Mouse (Mus musculus) MEL (cell line): Measurements from ENCODE around the gene Fam172a.

Source experiments
- CTCF ChIP-seq, 3 experiments: IDR thresholded peaks in 2 of 3; conservative IDR thresholded peaks in 1 of 3; 2 replicates each; pipeline ENCODE4 v1.5.1; 2011 to 2012; ENCODE audit warnings: low read length in 3 of 3, low read depth in 2 of 3, mild to moderate bottlenecking in 2 of 3, improper control_type of control experiment in 1 of 3, inconsistent platforms in 1 of 3, mixed read lengths in 1 of 3, moderate library complexity in 1 of 3; ENCODE audit not compliant: control insufficient read depth in 1 of 3, insufficient read depth in 1 of 3, poor library complexity in 1 of 3, severe bottlenecking in 1 of 3
- E2F4 ChIP-seq: IDR thresholded peaks from 2 replicates; pipeline ENCODE4 v1.6.1; 2011; ENCODE audit warnings: low read depth, low read length, improper control_type of control experiment, borderline replicate concordance
- EP300 ChIP-seq, 2 experiments: IDR thresholded peaks; 2 replicates each; pipeline ENCODE4 v1.6.1; 2011; ENCODE audit warnings: improper control_type of control experiment in 2 of 2, low read length in 2 of 2, low read depth in 1 of 2, mild to moderate bottlenecking in 1 of 2
- MXI1 ChIP-seq: IDR thresholded peaks from 2 replicates; pipeline ENCODE4 v1.6.1; 2011; ENCODE audit warnings: mild to moderate bottlenecking, low read depth, low read length, improper control_type of control experiment
- NRF1 ChIP-seq: IDR thresholded peaks from 2 replicates; pipeline ENCODE4 v1.6.1; 2014; ENCODE audit warnings: low read depth, mild to moderate bottlenecking, inconsistent platforms, low read length, improper control_type of control experiment, moderate library complexity; ENCODE audit not compliant: poor library complexity, insufficient read depth, severe bottlenecking
- POLR2A ChIP-seq, 2 experiments: IDR thresholded peaks; 2 replicates each; pipeline ENCODE4 v1.6.1; 2011 to 2012; ENCODE audit warnings: low read length in 2 of 2, mild to moderate bottlenecking in 2 of 2, control low read depth in 1 of 2, improper control_type of control experiment in 1 of 2, low read depth in 1 of 2, moderate library complexity in 1 of 2; ENCODE audit not compliant: control insufficient read depth in 1 of 2, insufficient read depth in 1 of 2, poor library complexity in 1 of 2
- POLR2AphosphoS5 ChIP-seq: IDR thresholded peaks from 2 replicates; pipeline ENCODE4 v1.6.1; 2012; ENCODE audit warnings: low read depth, borderline replicate concordance, mild to moderate bottlenecking, inconsistent platforms, low read length, moderate library complexity, mixed read lengths
- TAL1 ChIP-seq: IDR thresholded peaks from 2 replicates; pipeline ENCODE4 v1.6.1; 2012; ENCODE audit warnings: mild to moderate bottlenecking, inconsistent platforms, low read length, moderate library complexity, mixed read lengths
- TCF12 ChIP-seq: IDR thresholded peaks from 2 replicates; pipeline ENCODE4 v1.6.1; 2014; ENCODE audit warnings: low read depth, mild to moderate bottlenecking, inconsistent platforms, low read length, improper control_type of control experiment, moderate library complexity
- UBTF ChIP-seq: IDR thresholded peaks from 2 replicates; pipeline ENCODE4 v1.6.1; 2012; ENCODE audit warnings: low read depth, mild to moderate bottlenecking, inconsistent platforms, low read length, improper control_type of control experiment, moderate library complexity, borderline replicate concordance; ENCODE audit not compliant: insufficient read depth

DNA sequence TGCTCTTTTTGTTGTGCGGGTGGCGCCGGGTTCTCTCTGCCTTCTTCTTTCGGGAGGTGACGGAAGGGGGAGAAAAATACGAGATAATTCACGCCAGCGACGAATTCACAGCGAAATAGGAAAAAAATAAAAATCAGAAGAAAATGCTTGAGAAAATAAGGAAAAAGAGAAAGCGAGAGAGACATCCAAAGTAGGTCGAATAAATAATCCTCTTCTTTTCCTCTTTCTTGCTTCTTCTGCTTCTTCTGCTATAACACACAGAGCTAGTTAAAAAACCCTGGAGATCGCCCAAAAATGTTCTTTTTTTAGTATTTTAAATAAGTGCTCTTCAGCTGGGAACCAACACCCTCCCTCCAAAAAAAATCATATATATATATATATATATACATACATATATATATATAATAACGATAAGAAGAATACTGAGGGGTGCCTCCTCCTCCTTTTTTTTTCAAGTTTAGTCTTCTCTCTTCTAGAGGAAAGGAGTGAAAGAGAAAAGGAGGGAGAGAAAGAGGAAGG lies 497.9 kb downstream of the Fam172a start, which contains the start of gene Nr2f1:
- TF ChIP-seq CTCF (IDR thresholded peaks at IDR 0.05 in 2 of 3, conservative IDR thresholded peaks at IDR 0.05 in 1 of 3; ENCODE audit: control insufficient read depth in 1 of 3, insufficient read depth in 1 of 3, low read depth in 2 of 3, low read length in 3 of 3, poor library complexity in 1 of 3, severe bottlenecking in 1 of 3) (no peak), E2F4 (no peak), POLR2A (IDR thresholded peaks at IDR 0.05; ENCODE audit: control insufficient read depth in 1 of 2, insufficient read depth in 1 of 2, low read depth in 1 of 2, low read length in 2 of 2, poor library complexity in 1 of 2) (no peak), MXI1 (no peak), POLR2AphosphoS5 (no peak), TCF12 (no peak), EP300 (IDR thresholded peaks at IDR 0.05; ENCODE audit: low read depth in 1 of 2, low read length in 2 of 2) (no peak), TAL1 (no peak), NRF1 (no peak), UBTF (no peak)
